Mouse (Mus musculus): ENCODE results near the gene Yipf7.

Gene Yipf7

DNA sequence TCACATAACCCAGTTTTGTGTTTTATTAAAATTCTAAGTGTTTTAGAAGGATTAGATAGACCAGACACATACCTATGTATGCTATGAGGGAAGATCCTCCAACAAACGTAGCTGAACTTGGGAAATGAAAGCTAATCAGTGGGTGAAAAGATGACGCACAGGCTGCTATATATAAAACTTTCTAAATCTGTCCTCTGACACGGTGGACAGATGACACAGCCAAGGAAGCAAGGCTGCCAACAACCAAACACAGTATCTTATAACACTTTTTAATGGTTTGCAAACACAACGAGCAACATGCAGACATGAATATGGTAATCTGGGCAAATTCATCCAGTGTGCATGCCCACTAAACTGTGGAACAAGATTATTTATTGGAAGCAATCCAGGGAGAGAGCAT lies at the start of gene Yipf7:
Gene Yipf7, minus strand, starts transcription at position 160 of the 400 bp plus-strand sequence.
- in situ Hi-C loops (cut with MboI, MseI), result no loop called here

DNA sequence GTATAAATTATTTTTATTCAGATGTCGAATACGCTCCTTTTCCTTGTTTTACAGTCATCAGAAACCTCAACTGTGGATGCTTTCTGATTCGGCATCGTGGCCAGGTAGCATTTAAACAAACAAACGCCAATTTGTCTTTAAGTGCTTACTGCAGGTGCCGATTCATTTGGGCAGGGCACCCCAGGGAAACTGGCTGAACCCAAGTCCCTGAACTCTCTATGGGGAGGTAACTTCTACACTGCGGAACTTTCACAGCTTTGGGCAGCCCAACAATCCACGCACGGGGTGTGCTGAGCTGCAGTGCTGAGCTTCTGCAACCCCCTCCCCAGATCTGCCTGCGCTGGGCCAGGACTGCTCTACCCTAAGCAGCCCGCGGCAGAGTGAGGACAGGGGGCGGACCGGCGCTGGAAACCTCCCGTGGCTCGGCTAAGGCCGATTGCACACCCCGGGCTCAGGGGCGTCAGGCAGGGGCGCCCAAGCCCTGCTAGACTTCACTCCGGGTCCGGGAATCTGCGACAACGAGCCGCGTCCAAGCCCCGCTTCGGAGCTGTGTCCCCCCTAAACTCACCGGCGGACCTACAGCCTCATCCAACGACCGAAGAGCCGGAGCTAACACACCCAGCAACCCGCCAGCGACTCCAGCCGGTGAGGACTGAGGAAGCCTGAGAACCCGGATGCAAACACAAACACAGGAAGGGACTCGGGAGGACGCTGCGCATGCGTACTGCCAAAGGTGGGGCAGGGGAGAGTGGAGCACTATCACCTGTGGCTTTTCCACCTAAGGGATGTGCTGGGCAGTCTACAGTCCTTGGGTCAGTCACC lies 49.4 kb upstream of the Yipf7 start, which contains the start of gene Gnpda2:
Gene Gnpda2, minus strand, starts transcription at position 701 of the 822 bp plus-strand sequence.
- in situ Hi-C loops (cut with MboI, MseI), result no loop called here

DNA sequence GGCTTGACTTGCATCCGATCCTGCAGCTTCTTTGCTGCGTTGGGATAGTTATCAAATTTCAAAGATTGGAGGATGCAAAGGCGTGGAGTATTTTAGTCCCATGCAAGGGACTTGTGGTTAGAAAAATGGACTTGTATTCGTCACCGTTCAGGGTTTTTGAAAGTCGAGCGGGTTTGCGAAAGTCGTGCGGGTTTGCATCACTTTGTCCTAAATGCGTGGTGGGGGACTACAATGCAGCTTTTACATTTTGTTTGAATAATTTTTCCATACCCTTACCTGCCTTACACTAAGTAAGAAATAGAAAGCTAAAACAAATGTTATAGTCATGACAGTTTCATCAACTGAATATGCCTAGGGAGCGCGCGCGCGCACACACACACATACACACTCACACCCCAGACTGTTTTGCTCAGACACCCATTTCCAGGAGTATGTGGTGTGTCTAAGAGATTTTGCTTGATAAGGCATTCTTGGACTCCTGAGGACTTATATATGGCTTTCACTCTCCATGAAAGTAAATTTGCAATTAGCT lies 15.0 kb upstream of the Yipf7 start:
- in situ Hi-C loops (cut with MboI, MseI), result no loop called here

DNA sequence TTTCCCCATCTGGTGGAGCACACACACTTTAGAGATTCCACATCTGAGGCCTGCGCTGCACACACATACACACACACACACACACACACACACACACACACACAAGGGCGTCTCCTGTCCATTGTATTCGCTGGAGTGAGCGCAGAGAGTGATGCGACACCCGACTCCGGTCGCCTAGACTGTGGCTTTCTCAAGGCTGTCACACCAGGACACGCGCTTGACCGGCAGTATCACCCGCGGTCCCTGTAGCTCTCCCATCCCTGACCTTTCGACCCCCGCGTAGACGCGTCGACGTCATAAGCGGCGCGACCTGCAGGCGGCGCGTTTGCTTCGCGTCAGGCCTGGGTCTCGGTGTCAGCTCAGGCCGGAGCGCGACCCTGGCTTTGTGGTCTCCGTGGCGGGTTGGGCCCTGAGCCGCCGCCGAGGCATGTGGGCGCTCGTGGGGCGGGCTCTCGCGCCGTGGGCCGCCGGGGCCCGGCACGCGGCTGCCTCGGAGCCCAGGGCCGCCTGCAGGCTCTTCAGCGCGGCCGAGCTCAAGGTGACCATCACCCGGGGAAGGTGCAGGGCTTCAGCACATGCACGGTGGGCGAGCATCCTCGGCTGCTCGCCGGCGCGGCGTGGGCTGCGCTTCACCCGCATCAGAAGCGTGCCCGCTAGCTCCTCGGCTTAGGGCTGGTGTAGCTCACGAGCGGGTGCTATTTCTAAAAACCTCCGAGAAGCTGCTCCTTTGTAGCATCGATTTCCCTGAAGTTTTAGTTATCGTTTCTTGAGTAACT lies 14.4 kb upstream of the Yipf7 start, which contains the start of gene Guf1:
Gene Guf1, plus strand, starts transcription at position 296 of the 776 bp plus-strand sequence.
- in situ Hi-C loops (cut with MboI, MseI), result no loop called here

DNA sequence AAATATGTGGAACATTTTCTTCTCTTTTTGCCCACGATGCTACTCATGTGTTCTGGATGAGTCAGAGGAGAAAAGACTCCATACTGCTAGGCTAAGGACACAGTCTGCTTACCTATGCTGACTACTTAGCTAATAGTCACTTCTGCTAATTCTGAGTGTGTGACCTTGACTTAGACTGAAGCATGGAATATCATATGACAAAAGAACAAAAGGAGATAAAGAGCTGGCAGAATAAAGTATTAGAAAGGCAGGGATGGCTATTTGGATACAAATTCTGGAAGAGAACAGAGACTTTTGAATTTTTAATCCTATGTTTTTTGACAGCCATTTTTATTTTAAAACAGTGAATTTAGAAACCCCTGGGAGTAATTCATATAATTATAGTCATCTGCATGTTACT lies 768 bp downstream of the Yipf7 start:
- in situ Hi-C loops (cut with MboI, MseI), result no loop called here

DNA sequence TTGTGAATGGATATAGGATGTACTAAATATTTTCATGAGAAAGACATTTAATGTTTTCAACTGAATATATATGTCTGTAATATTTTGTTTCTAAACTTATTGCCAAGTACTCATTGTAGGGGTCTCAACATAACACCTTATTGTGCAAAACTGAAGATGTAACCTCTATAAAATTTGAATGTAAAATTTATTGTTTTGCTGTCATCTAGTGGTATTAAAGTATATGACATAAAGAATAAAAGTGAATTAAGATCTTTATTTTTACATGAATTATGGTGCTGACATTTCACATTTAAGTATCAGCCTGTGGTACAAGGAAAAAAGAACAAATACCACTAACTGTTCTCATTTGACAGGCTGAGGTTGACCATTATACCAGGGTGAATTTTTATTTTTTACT lies 18.5 kb downstream of the Yipf7 start:
- in situ Hi-C loops (cut with MboI, MseI), result loop anchor here in 1 of 2 experiments (10.0 kb wide), 1 partner anchor 1399 kb away; no protein-coding TSS in a partner anchor

DNA sequence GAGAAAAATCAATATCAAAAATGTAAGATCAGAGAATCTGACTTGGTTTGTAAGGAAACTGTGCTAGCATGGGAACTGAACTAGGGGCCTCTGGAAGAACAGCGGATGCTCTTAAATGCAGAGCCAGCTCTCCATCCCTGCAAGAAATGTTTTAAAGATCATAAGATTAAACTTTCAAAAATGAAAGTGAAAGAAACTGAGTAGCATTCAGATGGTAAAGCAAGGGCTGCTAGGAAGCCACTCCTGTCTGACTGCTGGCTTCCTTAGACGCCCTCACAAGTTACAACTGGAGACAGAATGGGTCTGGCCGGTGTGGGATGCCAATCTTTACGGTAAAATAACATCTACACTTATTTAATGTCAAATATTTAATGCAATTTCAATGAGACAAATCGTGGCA lies 20.4 kb downstream of the Yipf7 start:
- in situ Hi-C loops (cut with MboI, MseI), result loop anchor here in 1 of 2 experiments (10.0 kb wide), 1 partner anchor 1397 kb away; no protein-coding TSS in a partner anchor

DNA sequence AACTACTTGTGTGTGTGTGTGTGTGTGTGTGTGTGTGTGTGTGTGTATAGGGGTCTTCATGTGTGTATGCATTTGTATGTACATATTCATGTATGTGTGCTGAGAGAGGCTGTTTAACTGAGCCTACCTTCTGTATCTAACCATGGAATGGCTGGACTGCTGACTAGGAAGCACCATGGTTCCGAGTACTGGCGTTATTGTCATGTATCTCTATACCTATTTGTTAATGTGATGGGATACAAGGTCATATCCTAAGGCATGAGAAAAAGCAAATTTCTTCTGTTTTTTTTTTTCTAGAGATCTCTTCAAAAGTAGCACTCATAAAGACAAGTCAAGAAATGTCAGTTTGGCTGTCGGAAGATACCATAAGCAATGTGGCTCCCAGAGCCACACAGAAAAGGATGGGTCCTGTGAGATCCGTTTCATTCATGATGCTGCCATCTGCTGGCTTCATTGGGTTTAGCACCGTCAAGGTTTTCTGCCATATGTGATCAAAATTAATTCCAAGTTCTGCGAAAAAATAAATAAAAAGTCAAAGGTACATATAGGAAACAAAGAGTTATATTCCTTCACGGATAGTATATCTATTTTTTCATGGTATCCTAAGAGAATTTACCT lies 21.7 kb downstream of the Yipf7 start:
- in situ Hi-C loops (cut with MboI, MseI), result loop anchor here in 1 of 2 experiments (10.0 kb wide), 1 partner anchor 1396 kb away; no protein-coding TSS in a partner anchor

DNA sequence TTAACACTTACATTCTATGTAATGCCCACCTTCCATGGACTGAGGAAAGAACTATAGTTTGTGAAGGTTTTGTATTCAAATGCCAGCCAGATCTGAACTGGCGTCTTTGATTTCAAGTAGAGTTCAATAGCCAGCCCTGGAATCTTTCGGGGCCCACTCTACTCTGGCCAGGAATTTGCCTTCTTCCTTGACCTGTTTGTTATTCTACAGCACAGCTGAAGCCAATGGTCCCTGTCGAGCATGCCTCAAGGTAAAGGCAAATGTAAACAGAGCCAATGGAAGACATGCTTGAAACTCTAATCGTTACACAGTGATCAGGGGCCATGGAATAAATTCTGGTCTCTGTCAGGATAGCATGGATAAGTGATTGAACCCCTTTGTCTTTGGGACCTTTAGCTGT lies 30.2 kb downstream of the Yipf7 start:
- in situ Hi-C loops (cut with MboI, MseI), result loop anchor here (10.0 kb wide), 2 partner anchors 393 to 1387 kb away; no protein-coding TSS in a partner anchor

DNA sequence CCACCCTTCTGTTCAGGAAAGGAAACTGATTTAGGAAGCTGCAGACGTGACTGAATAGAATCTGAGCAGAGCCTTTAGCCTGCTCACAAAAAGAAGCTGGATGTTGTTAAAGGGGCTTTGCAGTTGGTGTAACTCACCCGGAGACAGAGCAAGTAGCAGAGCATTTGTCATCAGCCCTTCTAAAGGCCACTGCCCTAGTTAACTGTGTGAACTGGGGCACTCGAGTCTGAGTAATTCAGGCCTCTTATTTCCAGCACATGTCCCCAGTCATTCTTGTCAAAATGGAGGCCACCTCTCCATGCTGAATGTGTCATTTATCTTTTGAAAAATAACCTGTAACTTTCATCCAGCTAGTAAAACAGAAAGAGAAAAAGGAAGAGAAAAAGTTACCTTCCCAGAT lies 30.8 kb downstream of the Yipf7 start:
- in situ Hi-C loops (cut with MboI, MseI), result loop anchor here (10.0 kb wide), 2 partner anchors 393 to 1387 kb away; no protein-coding TSS in a partner anchor

DNA sequence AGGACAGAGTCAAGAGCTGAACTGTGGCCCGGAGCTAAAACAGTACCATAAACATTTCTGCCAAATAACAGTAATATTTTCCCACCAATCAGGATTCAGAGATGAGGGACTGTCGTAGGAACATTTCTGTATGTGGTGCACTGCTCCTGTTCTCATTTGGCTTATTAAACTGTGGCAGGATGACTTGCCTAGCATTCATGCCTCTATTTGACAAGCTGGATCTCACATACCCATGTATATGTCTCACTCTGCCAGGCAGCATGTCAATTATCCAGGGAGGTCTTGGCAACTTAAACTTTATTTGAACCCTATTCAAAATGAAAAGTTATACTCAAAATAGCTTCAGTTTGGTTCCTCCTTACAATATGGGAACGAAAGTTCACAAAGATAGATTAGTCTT lies 35.4 kb downstream of the Yipf7 start:
- in situ Hi-C loops (cut with MboI, MseI), result no loop called here

DNA sequence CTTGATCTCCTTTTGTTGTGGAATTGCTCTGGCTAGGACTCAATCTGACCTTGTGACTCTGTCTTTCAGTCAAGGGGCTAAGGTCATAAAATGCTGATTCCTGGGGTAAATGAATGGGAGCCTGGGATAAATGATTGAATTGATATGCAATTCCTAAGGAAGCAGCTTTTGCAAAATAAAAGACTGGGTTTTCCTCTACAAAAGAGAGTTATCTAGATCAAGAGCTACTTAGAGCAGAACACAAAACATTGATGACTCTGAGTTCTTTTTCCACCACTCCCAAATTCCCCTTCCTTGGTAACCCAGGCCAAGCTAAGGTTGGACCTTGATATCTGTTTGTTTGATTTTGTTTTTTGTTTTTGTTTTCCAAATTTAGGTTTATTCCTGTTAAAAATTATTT lies 53.4 kb downstream of the Yipf7 start:
- in situ Hi-C loops (cut with MboI, MseI), result loop anchor here in 1 of 2 experiments (10.0 kb wide), 1 partner anchor 446 kb away; no protein-coding TSS in a partner anchor

DNA sequence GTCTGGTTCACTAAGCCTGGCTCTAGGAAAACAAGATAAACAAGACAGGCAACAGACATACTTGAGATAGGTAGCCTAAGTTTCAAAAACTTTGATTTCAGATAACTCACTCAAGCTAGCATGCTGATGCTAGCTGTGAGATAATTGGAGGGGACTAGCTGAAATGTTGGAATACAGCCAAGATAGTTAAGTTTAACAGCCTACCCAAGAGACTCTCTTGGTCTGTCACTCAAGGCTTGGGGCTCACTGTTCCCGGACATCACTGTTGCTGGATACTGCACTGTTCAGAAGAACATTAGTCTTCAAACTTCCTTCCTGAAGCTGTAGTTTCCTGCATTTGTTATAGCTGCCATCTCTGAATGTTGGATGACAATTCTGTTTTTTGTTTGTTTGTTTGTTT lies 74.9 kb downstream of the Yipf7 start:
- in situ Hi-C loops (cut with MboI, MseI), result no loop called here
